Mouse (Mus musculus) urinary bladder, postnatal 4 days (tissue): Measurements from ENCODE around the gene Tlr5.
A peak's percentile ranks its signal among the peaks of the same experiment; 100 is the strongest.

Experiments used
- DNase-seq, 2 experiments: peaks; one replicate each; pipeline ENCODE4 v3.0.0; 2021 to 2022; ENCODE audit warnings: low spot score in 2 of 2

The Tlr5 gene

DNA sequence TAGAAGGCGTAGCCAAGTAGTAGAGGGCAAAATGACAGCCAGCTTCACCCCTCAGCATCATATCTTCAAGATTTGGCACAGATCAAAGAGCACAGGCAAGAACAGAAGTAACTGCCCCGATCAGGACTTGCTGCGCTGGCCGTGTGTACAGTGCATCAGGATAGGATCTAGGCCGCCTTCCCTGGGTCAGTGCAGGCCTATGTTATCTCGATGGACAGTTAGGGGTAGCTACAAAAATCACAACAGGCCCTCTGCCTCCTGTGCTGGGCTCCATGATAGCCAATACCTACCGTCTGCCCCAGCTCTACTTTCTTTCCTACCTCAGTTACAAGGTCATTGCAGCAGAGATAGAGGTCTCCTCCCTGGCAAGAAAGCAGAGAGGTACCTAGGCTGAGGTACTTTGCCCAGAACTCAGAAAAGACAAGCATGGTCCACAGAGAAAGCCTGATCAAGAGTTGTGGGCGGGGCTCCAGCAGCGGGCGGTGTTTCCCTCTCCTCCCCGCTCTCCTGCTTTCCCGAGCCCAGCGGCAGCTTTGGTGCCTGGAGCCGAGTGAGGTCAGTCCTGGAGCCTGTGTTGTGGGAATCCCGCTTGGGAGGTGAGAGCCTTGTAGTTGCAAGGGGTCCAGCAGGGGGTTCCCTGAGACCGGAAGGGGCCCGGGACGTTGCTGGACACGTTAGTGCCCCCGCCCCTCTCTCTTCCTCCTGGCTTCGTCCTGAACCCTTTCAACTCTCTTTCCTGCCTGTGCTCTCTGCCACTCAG, at the start of gene Tlr5:
TSS of gene Tlr5 (plus strand) at position 502 of the 760 bp plus-strand sequence.
- peak; percentile 61 to 82 for DNase-seq

DNA sequence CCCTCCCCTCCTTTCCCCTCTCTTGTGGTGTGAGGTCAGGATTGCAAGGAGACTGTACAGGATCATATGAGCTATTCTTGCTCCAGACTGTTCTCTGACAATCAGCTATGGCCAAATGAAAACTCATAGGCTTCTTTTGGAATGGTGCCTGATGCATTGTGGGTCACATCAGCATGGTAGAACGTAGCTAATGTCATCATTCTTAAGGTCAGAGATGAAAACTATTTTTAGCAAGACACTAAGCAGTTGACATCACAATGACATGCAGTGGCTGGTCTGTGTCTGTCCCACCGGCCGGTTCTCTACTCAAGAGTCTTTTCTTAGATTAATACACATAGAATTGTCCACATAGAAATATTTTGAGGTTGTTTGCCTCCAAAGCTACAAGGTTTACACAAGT, 48.9 kb upstream of the Tlr5 start:
- no peak for DNase-seq

DNA sequence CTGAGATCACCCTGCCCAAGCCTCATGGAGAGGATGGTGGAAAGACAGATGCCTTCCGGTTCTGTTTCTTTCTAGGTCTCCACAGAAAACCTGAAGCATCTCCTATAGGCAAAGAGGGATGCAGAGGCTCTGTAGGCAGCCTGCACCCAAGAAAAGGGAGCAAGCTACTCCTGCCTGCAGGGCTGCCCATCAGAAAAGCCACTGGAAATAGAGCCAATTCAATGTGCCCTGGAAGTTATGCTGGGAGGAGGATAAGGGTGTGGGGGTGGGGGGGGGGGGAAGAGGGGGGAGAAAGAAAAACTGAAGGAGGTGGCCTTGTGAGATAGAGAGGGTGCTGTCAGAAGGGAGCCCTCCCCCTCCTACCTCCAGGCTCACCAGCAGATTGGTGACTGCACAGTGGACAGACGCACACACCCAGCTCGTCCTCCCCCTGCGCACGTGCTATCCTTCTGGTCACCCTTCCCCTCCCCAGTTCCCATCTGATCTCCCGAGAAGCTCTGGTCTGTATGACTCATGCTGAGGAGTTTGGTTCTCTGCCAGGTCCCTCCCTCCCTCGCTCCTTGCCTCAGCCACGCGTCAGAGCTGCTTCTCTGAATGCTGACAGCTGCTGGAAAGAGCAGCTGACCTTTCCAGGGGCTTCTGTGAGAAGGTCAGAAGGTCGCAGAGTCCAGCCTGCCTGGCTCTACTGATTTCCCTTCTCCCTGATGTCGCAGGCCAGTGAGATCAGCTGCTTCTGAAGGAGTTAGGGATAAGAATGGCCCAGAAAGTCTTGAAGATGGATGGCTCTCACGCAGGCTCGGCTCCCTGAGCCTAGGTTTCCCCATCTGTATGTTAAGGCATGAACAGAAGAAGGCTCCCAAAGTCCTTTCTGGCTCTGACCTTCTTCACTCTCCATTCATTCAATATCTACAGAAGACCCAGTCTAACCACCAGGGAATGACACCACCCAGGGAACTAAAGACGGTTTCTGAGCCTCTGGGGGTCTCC, 46.2 kb upstream of the Tlr5 start:
- DNase-seq: peak; percentile 85 to 93

DNA sequence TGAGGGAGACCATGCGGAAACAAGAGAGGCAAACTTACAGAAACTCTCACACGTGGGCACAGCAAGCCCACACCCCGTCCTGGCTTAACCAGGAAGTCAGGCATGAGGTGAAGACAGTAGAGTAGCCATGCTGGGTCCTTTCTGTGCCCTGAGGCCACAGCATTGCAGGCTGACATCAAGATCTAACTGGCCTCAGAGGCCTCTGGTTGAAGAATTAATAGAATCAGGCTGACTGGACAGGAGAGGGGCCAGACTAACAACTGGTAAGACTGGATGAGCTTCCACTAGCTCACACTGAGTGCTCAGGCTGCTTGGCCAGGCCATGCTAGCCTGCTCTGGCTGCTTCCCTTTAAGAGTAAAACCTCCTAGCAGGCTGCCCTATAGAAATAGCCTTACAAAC, 45.5 kb upstream of the Tlr5 start:
- DNase-seq: no peak

DNA sequence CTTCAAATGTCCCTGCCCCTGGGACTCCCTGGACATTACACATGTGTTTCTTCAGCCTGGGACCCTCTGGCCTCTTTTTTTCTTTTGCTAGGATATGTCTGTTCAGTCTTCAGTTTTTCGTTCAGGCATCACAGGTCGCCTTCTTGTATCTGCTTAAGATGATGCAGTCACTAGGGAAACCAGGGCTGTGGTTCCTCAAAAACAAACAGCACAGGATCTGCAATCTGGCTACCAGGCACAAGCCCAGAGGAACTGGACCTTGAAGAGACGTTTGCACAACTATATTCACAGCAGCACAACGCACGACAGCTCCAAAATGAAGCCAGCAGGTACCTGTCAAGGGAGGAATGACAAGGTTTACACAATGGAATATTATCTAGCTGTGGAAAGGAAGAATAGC, 45.0 kb upstream of the Tlr5 start:
- no peak for DNase-seq

DNA sequence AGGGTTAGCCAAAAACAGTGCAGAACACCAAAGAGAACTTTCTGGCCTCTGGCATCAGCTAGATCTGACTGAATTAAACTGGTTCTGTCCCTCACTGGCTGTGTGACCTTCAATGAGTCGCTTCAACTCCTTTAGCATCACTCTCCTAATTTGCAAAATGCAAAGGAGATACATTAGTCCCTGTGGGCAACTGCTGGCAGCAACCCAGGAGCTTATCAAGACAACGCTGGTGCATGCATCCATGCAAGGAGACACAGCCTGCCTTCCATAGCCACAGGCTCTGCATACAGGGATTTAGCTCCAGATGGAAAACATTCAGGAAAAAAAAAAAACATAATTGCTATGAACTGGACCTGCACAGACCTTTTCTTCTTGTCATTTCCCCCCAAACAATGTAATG, 42.0 kb upstream of the Tlr5 start:
- no peak for DNase-seq

DNA sequence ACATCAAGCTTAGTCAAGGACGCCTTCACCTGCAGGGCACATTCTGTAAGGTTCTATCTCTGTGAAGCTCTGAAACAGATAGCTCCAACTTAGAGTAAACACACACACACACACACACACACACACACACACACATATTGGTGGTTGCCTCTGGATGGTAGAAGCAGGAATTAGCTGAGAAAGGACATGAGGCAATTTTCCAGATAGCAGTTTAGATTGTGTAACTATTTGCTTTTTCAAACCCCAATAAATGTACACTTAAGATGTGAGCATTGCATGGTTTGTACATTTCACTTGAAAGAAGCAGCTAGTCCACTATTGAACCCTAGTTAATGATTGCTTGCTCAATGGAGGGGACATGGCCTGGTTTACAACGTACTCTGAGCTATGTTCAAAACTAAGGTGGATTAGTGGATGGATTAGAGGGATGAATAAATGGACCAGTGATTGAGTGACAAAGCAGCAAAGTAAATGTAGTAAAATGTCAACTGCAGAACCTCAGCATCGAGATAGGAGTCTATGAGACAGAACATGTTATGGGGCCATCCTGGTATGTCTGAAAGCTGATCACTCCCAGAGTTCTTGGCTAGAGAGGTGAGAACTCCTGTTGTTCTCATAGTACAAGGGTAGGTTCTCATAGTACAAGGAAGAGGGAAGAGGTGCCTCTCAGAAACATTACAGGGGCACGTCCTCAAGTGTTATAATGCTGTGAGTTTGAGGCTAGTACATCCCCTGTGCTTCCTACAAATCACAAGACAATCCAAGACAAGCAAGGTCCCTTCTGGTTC, 40.3 kb upstream of the Tlr5 start:
- DNase-seq: no peak

DNA sequence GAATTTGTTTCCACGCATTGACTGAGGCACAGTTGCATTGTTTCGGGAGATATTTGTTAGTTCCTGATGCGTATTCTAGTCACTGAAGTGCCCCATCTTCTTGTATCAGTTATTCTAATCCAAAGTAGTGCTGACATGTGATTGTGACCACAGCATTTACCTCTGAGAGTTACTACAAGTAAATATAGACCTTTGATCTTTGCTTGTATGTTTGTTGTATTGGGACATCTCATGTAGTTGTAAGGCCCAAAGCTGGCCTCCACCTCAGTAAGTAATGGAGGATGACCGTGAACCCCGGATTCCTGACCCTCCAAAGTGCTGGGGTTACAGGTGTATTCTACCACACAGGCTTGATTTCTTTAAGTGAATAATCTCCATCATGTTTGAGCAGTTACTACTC, 38.4 kb upstream of the Tlr5 start:
- DNase-seq: no peak

DNA sequence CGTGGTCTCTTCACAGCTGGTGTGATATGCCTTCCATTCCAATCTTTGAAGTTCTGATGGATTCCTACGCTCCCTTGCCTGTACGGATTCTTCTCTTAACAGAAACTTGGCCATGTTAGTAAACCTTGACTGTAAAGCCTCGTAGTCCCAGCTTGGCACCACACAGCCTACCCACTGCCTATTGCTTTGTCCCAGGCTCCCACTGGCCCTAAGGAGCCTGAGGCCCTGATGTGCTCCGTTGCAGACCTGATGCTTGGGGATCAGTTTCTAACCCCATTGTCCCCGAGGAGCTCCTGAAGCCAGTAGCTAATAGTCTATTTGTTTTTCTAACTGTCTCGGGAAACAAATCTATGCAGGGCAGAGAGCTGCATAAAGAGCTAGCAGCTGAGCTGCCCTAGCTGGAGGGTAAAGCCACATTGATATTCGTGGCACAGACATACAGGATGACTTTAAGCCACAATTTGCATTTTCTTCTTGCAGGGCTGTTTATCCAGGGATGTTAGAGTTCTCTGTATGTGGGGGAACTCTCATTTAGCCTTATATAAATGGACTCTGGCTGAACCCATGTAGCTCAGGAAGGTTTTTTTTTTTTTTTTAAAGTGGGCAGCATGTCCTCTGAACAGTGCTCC, 35.8 kb upstream of the Tlr5 start:
- DNase-seq: no peak

DNA sequence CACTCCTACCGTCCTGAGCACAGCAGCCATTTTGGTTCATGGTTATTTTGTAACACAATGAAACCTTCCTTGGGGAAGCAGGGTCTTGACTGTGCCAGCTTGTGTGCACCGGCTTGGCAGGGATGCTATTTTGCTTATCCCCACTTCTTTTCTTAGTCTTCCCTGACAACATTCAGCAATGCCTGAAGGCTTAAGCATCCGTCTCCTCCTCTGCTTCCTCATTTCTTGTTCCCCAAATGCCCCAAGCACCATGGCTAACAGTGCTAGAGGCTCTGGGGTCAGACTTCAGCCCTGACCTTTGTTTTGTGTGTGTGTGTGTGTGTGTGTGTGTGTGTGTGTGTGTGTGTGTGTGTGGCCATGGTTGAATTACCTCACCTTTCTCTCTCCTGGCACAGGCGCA, 31.8 kb upstream of the Tlr5 start:
- DNase-seq: no peak

DNA sequence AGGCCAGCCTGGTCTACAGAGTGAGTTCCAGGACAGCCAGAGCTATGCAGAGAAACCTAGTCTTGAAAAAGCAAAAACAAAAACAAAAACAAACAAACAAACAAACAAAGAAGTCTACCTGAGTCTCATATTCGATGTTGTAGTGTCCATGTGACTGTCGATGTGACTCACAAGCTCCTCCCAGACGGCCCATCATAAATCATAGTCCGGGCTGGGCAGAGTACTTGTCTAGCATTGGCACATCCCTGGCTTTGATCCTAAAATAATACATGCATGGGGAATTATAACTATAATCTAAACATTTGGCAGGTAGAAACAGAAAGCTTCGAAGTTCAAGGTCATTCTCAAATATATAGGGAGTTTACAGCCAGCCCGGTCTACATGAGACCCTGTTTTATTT, 28.1 kb upstream of the Tlr5 start:
- no peak for DNase-seq

DNA sequence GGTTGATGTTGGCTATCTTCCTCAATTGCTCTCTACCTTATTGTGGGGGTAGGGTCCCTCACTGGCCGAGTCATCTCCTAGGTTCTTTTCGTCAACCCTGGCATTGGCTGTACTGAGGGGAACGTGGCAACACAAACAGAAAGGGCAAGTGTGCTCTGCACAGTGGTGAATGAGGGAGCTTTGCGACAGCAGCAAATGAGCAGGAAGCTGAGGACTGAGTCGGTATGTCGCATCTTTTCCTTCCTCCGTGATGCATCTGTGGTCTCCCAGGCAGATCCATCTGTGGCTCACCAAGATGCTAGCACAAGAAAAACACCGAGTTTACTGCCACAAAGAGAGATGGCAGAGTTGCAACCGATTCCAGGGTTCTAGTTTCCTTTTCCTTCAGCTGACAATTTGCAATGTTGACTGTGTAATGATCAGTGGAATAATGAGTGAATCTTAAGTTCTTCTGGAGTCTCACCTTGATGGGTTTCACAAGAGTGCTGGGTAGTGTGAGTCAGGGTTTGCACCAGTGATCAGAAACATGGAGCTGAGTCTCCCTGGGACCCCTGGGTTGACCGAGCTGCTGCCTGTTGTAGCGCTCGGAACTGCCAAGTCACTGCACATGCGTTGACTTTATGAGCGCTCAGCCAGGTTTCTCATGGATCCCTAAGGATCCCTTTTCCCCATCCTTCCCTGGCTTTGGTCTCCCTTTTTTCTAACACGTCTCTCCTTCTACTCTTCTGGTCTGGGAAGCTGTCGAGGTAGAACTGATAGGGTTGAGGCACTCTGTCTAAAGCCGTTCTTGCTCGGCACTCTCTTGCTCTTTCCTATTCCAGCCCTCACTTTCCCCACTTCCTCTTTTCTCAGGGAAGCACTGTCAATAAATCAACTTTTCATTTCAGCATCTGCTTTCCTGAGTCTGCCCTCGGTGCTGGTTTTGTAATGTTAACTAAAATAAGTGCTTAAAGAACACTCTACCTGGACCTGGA, 26.4 kb upstream of the Tlr5 start:
- no peak for DNase-seq

DNA sequence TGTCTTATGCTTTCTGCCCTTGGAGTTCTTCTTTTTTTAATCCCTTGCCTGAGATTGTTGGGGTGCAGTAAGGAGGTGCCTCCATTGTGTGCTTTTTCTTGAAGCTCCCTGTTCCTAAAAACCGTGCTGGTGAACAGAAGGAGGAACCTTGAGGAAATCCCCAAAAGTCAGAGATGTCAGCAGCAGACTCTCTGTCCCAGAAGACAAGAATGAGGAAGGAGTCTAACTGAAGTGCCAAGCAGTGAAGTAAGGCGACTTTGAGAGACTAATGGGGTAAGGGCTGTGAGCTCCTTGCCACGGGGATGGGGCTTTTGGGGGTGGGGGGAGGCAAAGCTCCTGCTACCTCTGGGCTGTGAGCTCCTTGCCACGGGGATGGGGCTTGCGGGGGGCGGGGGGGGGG, 19.1 kb upstream of the Tlr5 start:
- peak; percentile 6 to 7 for DNase-seq

DNA sequence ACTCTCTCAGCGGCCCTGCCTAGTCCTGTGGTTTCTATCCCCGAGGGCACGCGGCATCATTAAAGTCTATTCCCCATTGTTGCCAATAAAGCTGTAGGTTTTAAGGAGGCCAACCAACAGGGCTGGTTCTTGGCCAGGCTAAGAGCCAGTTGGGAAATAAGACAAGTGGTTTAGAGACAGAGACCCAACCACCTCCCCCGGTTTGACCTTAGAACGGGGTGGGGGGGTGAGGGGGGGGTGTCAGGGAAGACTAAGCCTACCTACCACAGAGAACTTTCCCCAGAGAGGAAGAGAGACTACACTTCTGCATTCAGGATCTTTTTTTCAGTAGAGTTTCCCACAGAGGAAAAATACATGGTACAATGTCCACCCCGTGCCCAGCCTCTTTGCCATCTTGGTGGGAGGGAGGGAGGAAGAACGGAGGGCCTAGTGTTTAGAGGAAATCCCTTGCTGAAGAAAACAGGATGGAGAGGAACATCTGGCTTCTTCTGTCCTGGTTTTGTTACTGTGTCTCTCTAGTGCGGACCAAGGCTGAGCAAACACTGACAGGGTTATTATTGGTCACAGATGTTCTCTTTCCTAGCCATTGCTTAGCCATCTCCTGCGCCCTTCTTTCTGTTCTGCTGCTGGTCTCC, 17.0 kb upstream of the Tlr5 start:
- peak in 1 of 2 experiments; percentile 40 for DNase-seq

DNA sequence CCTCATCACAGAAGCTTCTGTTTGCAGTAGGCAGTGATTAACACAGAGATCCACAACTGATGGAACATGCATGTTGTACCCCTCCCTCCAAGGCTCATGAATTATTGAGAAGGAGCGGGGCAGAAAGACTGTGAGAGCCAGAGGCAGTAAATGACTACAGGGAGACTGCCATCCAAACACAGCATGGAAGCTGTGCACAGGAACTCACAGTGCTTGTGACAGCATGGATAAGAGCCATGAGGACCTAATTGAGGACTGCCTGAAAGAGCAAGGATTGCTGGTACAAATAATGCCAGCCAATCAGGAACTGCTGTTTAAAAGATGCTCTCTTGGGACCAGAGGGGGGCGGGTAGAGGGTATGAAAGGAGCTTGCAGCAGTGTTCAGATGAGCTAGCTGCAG, 12.7 kb upstream of the Tlr5 start:
- DNase-seq: no peak

DNA sequence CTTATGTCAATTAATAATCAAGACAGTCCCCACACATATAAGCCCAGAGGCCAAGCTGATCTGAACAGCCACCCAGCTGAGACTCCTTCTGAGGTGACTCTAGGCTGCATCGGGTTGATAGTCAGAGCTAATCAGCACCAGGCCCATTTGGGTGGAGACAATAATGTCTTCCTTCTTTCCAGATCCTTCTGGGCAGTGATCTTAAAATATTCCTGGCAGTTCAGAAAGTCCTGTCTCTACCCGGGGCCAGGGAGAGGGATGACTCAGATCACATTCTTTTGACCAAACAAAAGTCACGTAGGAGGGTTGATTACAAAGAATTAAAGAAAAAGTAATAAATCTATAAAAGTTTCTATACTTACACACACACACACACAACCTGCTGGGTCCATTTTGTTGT, 10.7 kb upstream of the Tlr5 start:
- no peak for DNase-seq

DNA sequence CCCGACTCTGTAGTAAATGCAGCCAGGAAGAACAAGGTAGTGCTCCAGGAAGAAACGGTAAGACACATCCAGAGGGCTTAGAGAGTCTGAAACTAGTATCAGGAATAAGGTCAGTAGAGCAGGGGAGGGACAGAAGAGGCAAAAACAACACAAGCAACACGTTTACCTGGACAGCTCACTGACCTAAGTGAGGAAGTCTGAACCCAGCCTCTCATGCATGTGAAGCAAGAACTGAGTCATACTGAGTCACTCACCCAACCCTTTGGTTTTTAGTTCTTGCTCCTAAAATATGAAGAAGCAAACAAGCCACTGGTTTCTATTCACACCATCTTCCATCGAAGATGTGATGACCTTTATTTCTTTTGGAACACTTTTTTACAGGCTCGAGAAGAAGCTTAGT, 9.9 kb upstream of the Tlr5 start:
- no peak for DNase-seq

DNA sequence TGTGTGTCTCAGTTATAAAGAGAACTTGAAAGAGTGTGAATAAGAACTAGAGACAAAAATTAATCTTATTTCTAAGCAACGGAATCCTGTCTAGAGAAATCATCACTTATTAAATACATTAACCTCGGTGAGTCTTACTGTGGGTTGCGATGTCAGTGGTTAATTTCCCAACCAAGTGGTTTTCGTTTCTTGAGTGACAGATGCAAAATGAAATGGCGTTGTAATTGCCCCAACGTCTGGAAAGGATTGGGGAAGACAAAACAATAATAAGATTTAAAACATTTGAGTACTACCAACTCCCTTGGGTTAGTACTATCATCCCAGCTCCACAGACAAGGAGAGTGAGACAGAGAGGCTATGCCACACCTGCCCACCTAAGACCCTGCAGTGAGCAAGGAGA, 9.0 kb upstream of the Tlr5 start:
- no peak for DNase-seq

DNA sequence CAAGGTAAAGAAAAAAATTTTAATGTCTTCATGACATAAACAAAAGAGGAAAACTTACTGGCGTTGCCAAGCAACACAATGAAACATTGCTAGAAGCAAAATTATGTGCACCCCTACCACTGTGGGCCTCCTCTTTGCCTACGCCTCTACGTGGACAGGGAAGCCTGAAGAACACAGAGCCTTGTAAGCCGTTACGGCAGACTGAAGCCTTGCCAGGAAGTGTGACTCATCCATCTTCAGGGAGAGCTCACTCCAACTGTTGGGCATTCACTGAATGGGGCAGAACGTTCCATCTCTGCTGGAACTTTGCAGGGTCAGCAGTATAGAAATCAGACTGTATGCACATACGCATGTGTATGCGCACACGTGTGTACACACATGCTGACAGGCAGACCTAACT, 3.3 kb upstream of the Tlr5 start:
- no peak for DNase-seq

DNA sequence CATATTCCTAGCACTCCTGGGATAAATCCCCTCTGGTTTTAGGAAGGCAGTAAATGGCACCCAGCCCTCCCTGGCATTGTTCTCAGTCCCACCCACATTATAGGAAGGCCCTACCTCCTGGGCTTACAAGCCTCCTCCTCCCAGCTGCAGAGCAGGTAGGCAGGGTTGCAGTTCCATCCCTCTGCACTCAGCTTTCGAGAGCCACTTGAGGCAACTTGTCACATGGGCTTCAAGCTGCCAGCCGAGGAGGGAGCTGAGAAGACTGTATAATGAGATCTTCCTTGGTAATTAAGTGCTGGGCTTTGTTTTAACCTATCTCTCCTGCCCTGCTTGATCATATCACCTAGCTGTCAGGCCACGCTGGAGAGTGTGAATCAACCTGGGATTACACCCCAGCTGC, 1.4 kb upstream of the Tlr5 start:
- no peak for DNase-seq
